ENCODE assay signal across 9 mouse cellular contexts in genomic region chr13:78428084-78428445, GRCm38 (mm10).
DNase-seq lines count a peak whose midpoint lies in the region; ATAC-seq and TF ChIP-seq lines count a peak whose summit lies in the region.
"Had no signal": no experiment of that assay in that cellular context is flagged by ENCODE, and none has a peak within 500 bp of the region (broad histone marks: within the 10 kb centered on the region; RNA-seq: fewer than 3 reads in every experiment).

No protein-coding gene starts in this region.

- ATAC-seq in heart, embryonic 12.5 days (ENCODE audit: insufficient number of reproducible peaks, low FRiP score) = no peak
- ATAC-seq in liver, embryonic 15.5 days (ENCODE audit: insufficient read depth) = no peak

- DNase-seq in heart, postnatal 36 days = no peak
- peak; percentile 5 to 10 for DNase-seq in heart, postnatal 10 days
- no peak for DNase-seq in thymus, adult 2 months
- no peak for DNase-seq in retina, embryonic 14.5 days (ENCODE audit: low spot score)
- DNase-seq in cerebellum, adult 11-12 months = no peak
- DNase-seq: cerebellum, adult 11 months had no signal

- H3K9ac ChIP-seq in heart, embryonic 12.5 days = 0 out of 2 replicates have a peak overlapping the region, but pooled peaks have one; percentile 54
- no peak overlapping the region for H3K9ac ChIP-seq in liver, embryonic 15.5 days

- TF ChIP-seq POLR2A in cortical plate, adult 2 months (IDR thresholded peaks at IDR 0.05; ENCODE audit: extremely low read depth, insufficient read depth, low read length) = no peak
- no peak for TF ChIP-seq POLR2A in thymus, adult 2 months (IDR thresholded peaks at IDR 0.05; ENCODE audit: control insufficient read depth, extremely low read depth, insufficient read depth, low read length, poor library complexity)

- no peaks in the 10 kb centered on the region for H3K4me1 ChIP-seq in heart, embryonic 12.5 days (replicated peaks)
- no peaks in the 10 kb centered on the region; the same call in 1 of the 2 replicates for H3K4me1 ChIP-seq in cortical plate, adult 2 months (ENCODE audit: control insufficient read depth, insufficient read depth, low read length)
- H3K4me1 ChIP-seq in liver, embryonic 15.5 days (replicated peaks) = no peaks in the 10 kb centered on the region
- H3K4me1 ChIP-seq in thymus, adult 2 months (replicated peaks; ENCODE audit: control insufficient read depth, insufficient read depth, low read length) = no peaks in the 10 kb centered on the region

- H3K36me3 ChIP-seq in heart, embryonic 12.5 days = no peaks in the 10 kb centered on the region
- H3K36me3 ChIP-seq in liver, embryonic 15.5 days (replicated peaks) = no peaks in the 10 kb centered on the region
- H3K36me3 ChIP-seq in thymus, adult 2 months (ENCODE audit: control insufficient read depth, insufficient read depth, low read length) = no peaks in the 10 kb centered on the region

- WGBS in heart, embryonic 12.5 days = 10% methylated on average over 9 of the region's 9 CpGs
- WGBS in liver, embryonic 15.5 days (ENCODE audit: insufficient replicate concordance) = 16% methylated on average over 9 of the region's 9 CpGs
- WGBS in thymus, adult 2 months = 21% methylated on average over 9 of the region's 9 CpGs

- H3K4me2 ChIP-seq in heart, embryonic 12.5 days = peak overlapping the region; percentile 76
- H3K4me2 ChIP-seq in liver, embryonic 15.5 days = peak overlapping the region; percentile 32; the same call in 1 of the 2 replicates

- no peaks in the 10 kb centered on the region for H3K9me3 ChIP-seq in heart, embryonic 12.5 days (replicated peaks)
- no peaks in the 10 kb centered on the region for H3K9me3 ChIP-seq in liver, embryonic 15.5 days (replicated peaks)

- no peak overlapping the region for H3K27ac ChIP-seq in heart, embryonic 12.5 days (ENCODE audit: poor library complexity, severe bottlenecking)
- H3K27ac ChIP-seq in cortical plate, adult 2 months (ENCODE audit: insufficient read depth, low read length) = peak overlapping the region; percentile 39; the same call in 1 of the 2 replicates
- no peak overlapping the region for H3K27ac ChIP-seq in liver, embryonic 15.5 days (replicated peaks)
- no peak overlapping the region for H3K27ac ChIP-seq in thymus, adult 2 months (ENCODE audit: control insufficient read depth, insufficient read depth, low read length)

- intact Hi-C loops in heart, postnatal 36 days (cut with DNase I) = no loop called here
- intact Hi-C loops in heart, postnatal 10 days (cut with DNase I) = no loop called here

- no peaks in the 10 kb centered on the region for H3K27me3 ChIP-seq in heart, embryonic 12.5 days (replicated peaks)
- H3K27me3 ChIP-seq in liver, embryonic 15.5 days = no peaks in the 10 kb centered on the region
- H3K27me3 ChIP-seq in thymus, adult 2 months (ENCODE audit: control insufficient read depth, insufficient read depth, low read length) = no peaks in the 10 kb centered on the region

- TF ChIP-seq CTCF in cortical plate, adult 2 months (IDR thresholded peaks at IDR 0.05; ENCODE audit: extremely low read depth, insufficient read depth, low read length) = no peak
- TF ChIP-seq CTCF in thymus, adult 2 months (IDR thresholded peaks at IDR 0.05; ENCODE audit: borderline replicate concordance, control insufficient read depth, extremely low read depth, insufficient read depth, low read length, poor library complexity) = no peak

- H3K4me3 ChIP-seq in heart, embryonic 12.5 days = peak overlapping the region; percentile 37
- H3K4me3 ChIP-seq in cortical plate, adult 2 months (ENCODE audit: insufficient read depth, low read length) = peak overlapping the region; percentile 9
- H3K4me3 ChIP-seq in liver, embryonic 15.5 days (replicated peaks) = no peak overlapping the region
- no peak overlapping the region for H3K4me3 ChIP-seq in thymus, adult 2 months (ENCODE audit: control insufficient read depth, insufficient read depth, low read length)

Comparison
In these comparisons a context has a peak if more than half of its experiments do, and no peak if none do; other contexts are left out.
1. DNase-seq: peak in heart, postnatal 10 days (2 of 2); none in heart, postnatal 36 days (0 of 2), thymus, adult 2 months (single experiment), retina, embryonic 14.5 days (single experiment) and cerebellum, adult 11-12 months (single experiment).
2. H3K4me3 ChIP-seq: peak in heart, embryonic 12.5 days (single experiment) and cortical plate, adult 2 months (single experiment); none in liver, embryonic 15.5 days (single experiment) and thymus, adult 2 months (single experiment).